Mouse (Mus musculus) forebrain, postnatal 0 days (tissue): ENCODE results near the gene Saysd1. TPM values are rescaled to one million over a fixed set of nuclear protein-coding genes. Genes with fewer than 3 reads are reported as not detected.

Experiments used
- ATAC-seq: fragments of 200-750 bp; cut with Nextera tagmentation; 2 replicates; pipeline ENCODE4 v1.8.0; 2017; ENCODE audit warnings: mild to moderate bottlenecking, moderate library complexity
- DNase-seq: peaks from one replicate; pipeline ENCODE4 v3.0.0-alpha.2; 2015
- H3K27ac ChIP-seq: fragments of 300-500 bp; sonication (generic); 2 replicates; pipeline ENCODE4 v1.5.1; 2014; ENCODE audit warnings: low read depth, mild to moderate bottlenecking, antibody characterized with exemption, low read length, moderate library complexity, mixed read lengths
- H3K27me3 ChIP-seq: fragments of 300-500 bp; sonication (generic); 2 replicates; pipeline ENCODE4 v1.6.1; 2014; ENCODE audit warnings: mild to moderate bottlenecking, low read length, mixed read lengths; ENCODE audit not compliant: insufficient read depth
- H3K36me3 ChIP-seq: fragments of 300-500 bp; sonication (generic); 2 replicates; pipeline ENCODE4 v1.6.1; 2014; ENCODE audit warnings: mild to moderate bottlenecking, moderate library complexity; ENCODE audit not compliant: insufficient read depth
- H3K4me1 ChIP-seq: fragments of 300-500 bp; sonication (generic); 2 replicates; pipeline ENCODE4 v1.6.1; 2014; ENCODE audit warnings: antibody characterized with exemption; ENCODE audit not compliant: insufficient read depth
- H3K4me2 ChIP-seq: fragments of 300-500 bp; sonication (generic); 2 replicates; pipeline ENCODE4 v1.6.1; 2014; ENCODE audit warnings: low read depth, mild to moderate bottlenecking, moderate library complexity
- H3K4me3 ChIP-seq: fragments of 300-500 bp; sonication (generic); 2 replicates; pipeline ENCODE4 v1.5.1; 2014; ENCODE audit warnings: low read depth, low read length, mixed read lengths
- H3K9ac ChIP-seq: fragments of 300-500 bp; sonication (generic); 2 replicates; pipeline ENCODE4 v1.6.1; 2014; ENCODE audit warnings: mild to moderate bottlenecking
- H3K9me3 ChIP-seq: fragments of 300-500 bp; sonication (generic); 2 replicates; pipeline ENCODE4 v1.6.1; 2016; ENCODE audit warnings: low read length
- CTCF ChIP-seq: sonication (generic); IDR thresholded peaks from 2 replicates; pipeline ENCODE4 v1.5.1; 2016; ENCODE audit warnings: antibody characterized with exemption, control low read depth, low read depth
- WGBS: fragments of 180-500 bp; shearing (Covaris S2); extraction: QIAGEN DNeasy Blood & Tissue Kit; methylation state at CpG from one replicate; pipeline ENCODE4 v1.1.7; 2014; 5-methylcytosine and 5-hydroxymethylcytosine counted together
- polyA plus RNA-seq: library from polyadenylated mRNA; unstranded; fragments of >200 nt; fragmentation: Nextera tagmentation; extraction: Ambion mirVana; gene quantifications from 2 replicates; pipeline ENCODE4 v1.2.1, GENCODE M21; 2015
- total RNA-seq: library from RNA; depleted of rRNA; stranded (reverse); fragments of >200 nt; gene quantifications from 2 replicates; pipeline ENCODE4 v1.2.3, GENCODE M21; 2014

Gene Saysd1
- total and polyA plus RNA-seq, 2 experiments from 2014 or later = 5.6 to 12.2 TPM

DNA sequence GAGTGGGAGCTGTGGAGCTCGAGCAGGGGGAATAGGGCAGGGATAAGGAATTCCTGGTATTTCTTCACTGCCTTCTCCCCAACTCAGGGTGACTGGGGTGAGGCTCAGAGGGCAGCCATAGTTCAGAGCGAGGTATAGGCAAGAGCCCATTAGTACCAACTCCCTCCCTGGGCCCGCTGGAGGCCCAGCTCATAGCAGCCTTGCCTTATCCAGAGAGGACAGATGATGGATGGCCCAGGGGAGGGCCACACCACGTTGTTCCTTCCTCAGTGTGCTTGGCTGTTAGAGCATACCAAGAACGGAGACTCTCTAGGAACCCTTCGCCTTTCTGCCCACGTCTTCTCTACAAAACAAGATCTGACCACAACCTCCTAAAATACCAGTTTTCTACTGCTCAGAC, 15.9 kb upstream of the Saysd1 start:
- H3K27me3 ChIP-seq = no peaks in the 10 kb centered on the region
- H3K9ac ChIP-seq = no peak overlapping the region
- H3K9me3 ChIP-seq = no peaks in the 10 kb centered on the region
- no peak overlapping the region for H3K4me3 ChIP-seq
- TF ChIP-seq CTCF = no peak
- no peak overlapping the region for H3K4me2 ChIP-seq
- no peak for ATAC-seq
- DNase-seq = no peak
- no peaks in the 10 kb centered on the region for H3K4me1 ChIP-seq
- H3K27ac ChIP-seq = no peak overlapping the region
- H3K36me3 ChIP-seq = no peaks in the 10 kb centered on the region
- WGBS = 77% methylated on average over 7 of the region's 7 CpGs

DNA sequence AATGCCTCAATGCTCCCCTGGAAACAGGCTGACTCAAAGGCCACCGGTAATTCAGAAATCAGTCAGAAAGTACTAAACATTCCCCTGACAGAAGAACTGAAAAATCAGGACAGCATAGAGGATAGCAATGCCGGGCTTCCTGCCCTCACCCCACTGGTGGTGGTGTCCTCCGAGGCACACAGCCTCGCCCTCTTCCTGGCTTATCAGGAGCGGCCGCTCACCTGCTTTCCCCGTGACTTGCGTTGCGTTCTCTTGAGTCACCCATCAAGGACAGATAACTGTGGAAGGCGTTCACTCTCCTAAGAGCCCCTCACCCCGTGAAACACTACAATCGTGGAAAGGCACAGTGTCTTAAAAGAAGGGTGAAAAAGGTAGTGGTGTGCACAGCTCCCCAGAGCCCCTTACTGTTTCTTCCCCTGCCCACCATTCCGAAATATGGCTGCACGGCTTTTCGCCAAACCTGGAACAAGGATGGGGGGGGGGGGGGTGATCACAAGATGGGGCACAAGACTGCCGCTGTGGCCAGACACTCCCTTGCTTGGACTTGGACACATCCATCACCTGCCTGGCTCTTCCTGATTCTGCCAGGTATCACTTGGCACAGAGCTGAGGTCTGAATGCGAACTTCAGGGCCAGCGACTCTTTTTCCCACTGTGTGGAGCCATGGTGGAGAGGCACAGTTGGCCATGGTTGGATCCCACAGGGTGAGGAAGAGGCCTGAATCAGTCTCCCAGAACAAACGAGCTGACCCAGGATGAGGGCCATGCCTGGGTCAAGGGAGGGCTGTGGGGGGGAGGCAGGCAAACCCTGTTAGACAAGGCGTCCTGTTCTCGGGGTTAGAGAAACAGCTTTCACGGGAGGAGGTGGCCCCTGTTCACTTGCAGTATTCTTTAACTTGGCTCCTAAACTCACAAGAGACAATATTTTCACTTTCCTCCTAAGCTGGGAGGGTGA, 11.1 kb upstream of the Saysd1 start:
- ATAC-seq (no peak), DNase-seq (no peak)
- Histone ChIP-seq H3K27ac (no peak overlapping the region), H3K4me3 (no peak overlapping the region), H3K36me3 (no peaks in the 10 kb centered on the region), H3K4me1 (no peaks in the 10 kb centered on the region), H3K27me3 (no peaks in the 10 kb centered on the region), H3K4me2 (no peak overlapping the region), H3K9me3 (no peaks in the 10 kb centered on the region), H3K9ac (no peak overlapping the region)
- 92% methylated on average over 22 of the region's 22 CpGs for WGBS
- no peak for TF ChIP-seq CTCF

DNA sequence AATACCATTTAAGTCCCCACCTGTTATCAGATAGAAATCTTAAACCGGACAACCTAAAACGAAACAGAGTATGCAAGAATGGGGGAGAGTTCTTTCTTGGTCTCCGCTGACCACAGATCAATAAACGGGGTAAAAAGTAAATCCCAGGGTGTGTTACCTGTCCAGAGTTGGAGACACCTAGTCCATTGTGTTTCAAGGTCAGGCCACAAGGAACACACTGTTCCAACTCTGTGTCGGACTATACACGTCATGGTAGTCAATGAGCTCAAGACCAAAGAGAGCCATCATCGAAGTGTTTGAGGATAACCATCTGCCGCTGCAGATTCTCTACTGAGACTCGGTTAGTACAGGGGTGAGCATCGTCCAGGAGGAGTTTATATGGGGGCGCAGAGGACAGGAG, 10.2 kb upstream of the Saysd1 start:
- 97% methylated on average over 11 of the region's 11 CpGs for WGBS
- DNase-seq (no peak), ATAC-seq (no peak)
- H3K4me2 ChIP-seq = no peak overlapping the region
- H3K36me3 ChIP-seq = no peaks in the 10 kb centered on the region
- no peak overlapping the region for H3K4me3 ChIP-seq
- no peaks in the 10 kb centered on the region for H3K9me3 ChIP-seq
- TF ChIP-seq CTCF = no peak
- H3K27ac ChIP-seq = no peak overlapping the region
- no peaks in the 10 kb centered on the region for H3K4me1 ChIP-seq
- H3K27me3 ChIP-seq = no peaks in the 10 kb centered on the region
- H3K9ac ChIP-seq = no peak overlapping the region

DNA sequence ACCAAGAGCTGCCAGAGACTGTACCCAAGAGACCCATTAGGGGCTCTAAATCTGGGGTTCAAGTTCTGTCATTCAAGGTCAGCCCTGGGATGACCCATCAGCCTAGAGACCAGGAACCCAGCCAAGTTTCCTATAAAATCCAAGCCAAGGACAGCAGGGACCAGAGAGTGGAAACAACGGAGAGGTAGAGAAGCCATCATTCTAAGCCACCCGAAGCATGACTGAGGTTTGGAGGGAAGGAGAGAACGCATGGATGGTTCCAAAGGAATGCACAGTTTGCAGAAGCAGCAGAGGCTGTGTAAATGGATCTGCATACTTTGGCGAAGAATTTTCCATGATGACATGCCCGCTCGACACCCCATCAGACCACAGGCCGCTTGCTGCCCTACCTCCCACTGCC, 9.5 kb upstream of the Saysd1 start:
- H3K9me3 ChIP-seq = no peaks in the 10 kb centered on the region

DNA sequence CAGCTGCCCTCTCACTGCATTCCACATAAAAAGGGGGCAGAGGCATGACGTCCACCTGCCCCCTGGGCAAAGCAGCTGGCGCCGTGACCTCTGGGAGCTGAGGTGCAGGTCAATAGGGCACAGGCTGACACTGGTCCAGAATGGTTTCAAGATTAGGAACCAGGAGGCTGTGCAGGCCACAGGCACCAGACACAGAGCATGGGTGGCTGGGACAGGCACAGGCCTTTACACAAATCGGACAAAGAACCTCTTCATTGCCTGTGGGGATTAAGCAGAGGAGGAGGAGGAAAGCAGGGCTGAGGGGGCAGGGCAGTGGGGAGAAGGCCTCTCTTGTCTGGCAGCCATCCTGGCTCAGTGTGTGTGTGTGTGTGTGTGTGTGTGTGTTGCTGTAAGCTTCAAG, 5.8 kb upstream of the Saysd1 start:
- Histone ChIP-seq H3K9ac (no peak overlapping the region), H3K36me3 (no peaks in the 10 kb centered on the region), H3K27ac (no peak overlapping the region; the same call in 1 of the 2 replicates), H3K4me2 (no peak overlapping the region), H3K9me3 (no peaks in the 10 kb centered on the region), H3K27me3 (no peaks in the 10 kb centered on the region), H3K4me3 (no peak overlapping the region), H3K4me1 (no peaks in the 10 kb centered on the region)
- DNase-seq = peak; percentile 4
- ATAC-seq = peak; percentile 66
- 29% methylated on average over 4 of the region's 4 CpGs for WGBS
- no peak for TF ChIP-seq CTCF

More for the DNA sequence above, 9.5 kb upstream of the Saysd1 start:
- H3K4me3 ChIP-seq = no peak overlapping the region
- no peaks in the 10 kb centered on the region for H3K4me1 ChIP-seq
- 92% methylated on average over 7 of the region's 7 CpGs for WGBS
- H3K4me2 ChIP-seq = no peak overlapping the region
- H3K9ac ChIP-seq = no peak overlapping the region
- no peak overlapping the region for H3K27ac ChIP-seq
- DNase-seq (no peak), ATAC-seq (no peak)
- no peaks in the 10 kb centered on the region for H3K27me3 ChIP-seq
- no peak for TF ChIP-seq CTCF
- no peaks in the 10 kb centered on the region for H3K36me3 ChIP-seq

DNA sequence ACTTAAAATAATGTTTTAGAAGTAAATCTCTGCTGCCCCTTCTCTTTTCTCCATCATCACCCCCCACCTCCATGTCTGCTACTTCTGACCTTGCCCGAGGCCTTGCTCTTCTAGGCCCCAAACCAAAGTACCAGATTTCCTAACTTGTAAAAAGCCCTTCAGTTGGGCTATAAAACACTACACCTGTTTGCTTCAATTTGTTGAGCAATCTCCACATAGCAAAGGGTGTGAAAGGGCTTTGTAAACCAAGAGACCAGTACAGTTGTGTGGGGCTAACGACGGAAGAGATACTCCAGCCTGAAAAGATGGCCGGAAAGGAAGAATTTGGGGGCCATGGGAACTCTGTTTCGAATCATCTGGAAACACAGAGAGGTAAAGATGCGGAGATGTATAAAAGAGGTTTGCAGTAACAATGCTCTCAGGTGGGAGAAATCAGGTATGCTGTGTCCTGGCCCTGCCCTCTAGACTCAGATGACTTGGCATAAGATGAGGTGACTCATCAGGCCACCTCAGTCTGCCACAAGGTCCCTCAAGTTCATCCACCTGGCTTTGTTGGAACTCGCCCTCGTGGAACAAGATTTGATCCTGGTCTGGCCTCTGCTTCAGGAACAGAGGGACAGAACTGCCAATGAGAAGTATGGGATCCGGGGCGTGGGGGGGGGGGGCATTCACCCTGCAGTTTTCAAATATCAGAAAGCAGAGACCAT, 3.2 kb downstream of the Saysd1 start:
- H3K4me2 ChIP-seq = no peak overlapping the region
- 88% methylated on average over 10 of the region's 10 CpGs for WGBS

DNA sequence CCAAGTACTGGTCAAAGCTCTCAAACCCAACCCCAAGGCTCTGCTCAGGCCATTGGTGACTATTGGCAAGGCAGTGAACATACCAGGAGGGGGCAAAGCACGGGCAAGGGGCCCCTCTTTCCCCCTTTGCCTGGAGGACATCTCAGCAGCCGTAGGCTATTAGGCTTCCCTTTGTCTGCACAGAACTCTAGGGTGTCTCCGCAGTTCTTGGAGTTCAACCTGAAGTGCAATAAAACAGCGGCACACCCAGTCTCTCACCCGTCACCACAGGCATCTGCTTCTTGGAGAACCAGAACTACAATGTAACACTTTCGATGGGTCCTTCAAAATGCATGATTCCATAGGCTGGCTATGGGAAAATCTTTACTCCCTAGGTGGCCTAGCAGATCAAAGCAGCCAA, 10.2 kb downstream of the Saysd1 start:
- DNase-seq (no peak), ATAC-seq (no peak)
- Histone ChIP-seq H3K9me3 (no peaks in the 10 kb centered on the region), H3K4me3 (no peak overlapping the region), H3K27me3 (no peaks in the 10 kb centered on the region), H3K4me2 (no peak overlapping the region), H3K4me1 (no peaks in the 10 kb centered on the region), H3K9ac (no peak overlapping the region), H3K27ac (no peak overlapping the region), H3K36me3 (no peaks in the 10 kb centered on the region)
- no peak for TF ChIP-seq CTCF
- 91% methylated on average over 6 of the region's 6 CpGs for WGBS

More for the DNA sequence above, 3.2 kb downstream of the Saysd1 start:
- H3K27ac ChIP-seq = no peak overlapping the region
- no peak overlapping the region for H3K4me3 ChIP-seq
- ATAC-seq (no peak), DNase-seq (no peak)
- H3K9ac ChIP-seq = no peak overlapping the region
- no peak for TF ChIP-seq CTCF
- no peaks in the 10 kb centered on the region for H3K27me3 ChIP-seq
- H3K9me3 ChIP-seq = no peaks in the 10 kb centered on the region
- no peaks in the 10 kb centered on the region for H3K36me3 ChIP-seq
- no peaks in the 10 kb centered on the region for H3K4me1 ChIP-seq
